Mouse (Mus musculus): ENCODE results near the gene Ccrl2. TPM values are rescaled to one million over a fixed set of nuclear protein-coding genes. Genes with fewer than 3 reads are reported as not detected.
A peak's percentile ranks its signal among the peaks of the same experiment; 100 is the strongest.

Gene Ccrl2
- total and polyA plus RNA-seq, 3 experiments: 0.19 to 0.75 TPM; not detected in 1

DNA sequence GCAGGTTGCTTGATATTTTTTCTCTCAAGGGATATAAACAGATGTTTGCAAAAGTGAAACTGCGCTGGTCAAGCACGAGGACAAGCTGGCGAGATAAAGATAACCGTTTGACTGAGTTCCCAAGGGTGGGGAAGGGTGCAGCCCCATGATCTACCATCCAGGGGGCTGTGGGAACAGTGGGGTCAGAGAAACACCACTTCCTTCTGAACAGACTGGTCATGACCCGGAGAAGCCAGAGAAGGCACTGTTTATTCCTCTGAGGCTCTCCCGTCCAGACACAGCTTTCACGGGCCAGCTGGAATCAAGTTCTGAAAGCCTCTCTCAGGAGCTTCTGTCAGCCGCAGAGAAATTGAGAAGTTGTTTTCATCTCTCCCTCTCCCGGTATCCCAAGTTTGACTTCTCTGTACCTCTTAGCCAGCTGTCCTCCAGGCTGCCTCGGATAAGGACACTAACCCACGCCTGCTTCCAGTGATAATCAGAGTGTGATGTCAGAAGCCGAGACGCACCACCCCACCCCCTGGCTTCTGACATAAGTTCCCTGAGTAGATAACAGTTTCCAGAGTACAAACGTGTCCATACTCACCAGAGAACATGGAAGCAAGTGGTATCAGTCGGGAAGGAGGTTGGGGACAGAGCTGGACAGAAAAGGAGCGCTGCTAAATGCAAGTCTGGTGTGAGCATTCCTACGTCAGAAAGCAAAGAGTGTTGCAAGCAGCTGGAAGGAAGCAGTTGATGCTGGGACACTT lies at the start of gene Ccrl2 (continued):
- 0 out of 2 replicates have a peak, but pooled peaks have one; percentile 49 for TF ChIP-seq TBP (IDR thresholded peaks at IDR 0.05; ENCODE audit: low read depth, low read length)
- TF ChIP-seq USF1 (IDR thresholded peaks at IDR 0.05; ENCODE audit: low read depth, low read length): no peak
- TF ChIP-seq GABPA (IDR thresholded peaks at IDR 0.05; ENCODE audit: low read depth, low read length): no peak

DNA sequence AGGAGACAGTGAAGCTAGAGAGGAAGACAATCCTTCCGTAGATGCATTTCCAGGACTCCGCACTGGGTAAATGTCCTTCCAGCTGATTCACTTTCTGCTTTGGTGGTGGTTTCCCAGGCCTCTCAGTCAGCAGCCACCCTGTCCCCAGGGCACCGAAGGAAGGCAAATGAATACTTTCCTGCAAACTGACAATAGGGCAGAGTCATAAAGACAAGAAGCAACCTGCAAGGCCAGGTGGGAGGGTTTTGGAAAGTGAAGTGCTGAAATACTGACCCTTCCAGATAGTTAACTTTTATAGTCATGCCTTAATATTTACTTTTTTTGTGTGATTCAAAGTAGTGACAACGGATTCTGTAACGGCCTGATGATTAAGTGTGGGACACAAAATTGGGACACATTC lies 46.6 kb upstream of the Ccrl2 start:
- H3K27ac ChIP-seq (ENCODE audit: control insufficient read depth, low read depth, low read length): no peak overlapping the region
- TF ChIP-seq CHD2 (IDR thresholded peaks at IDR 0.05; ENCODE audit: low read length) (no peak), POLR2A (IDR thresholded peaks at IDR 0.05; ENCODE audit: control insufficient read depth in 1 of 2, insufficient read depth in 1 of 2, low read depth in 1 of 2, low read length in 2 of 2, poor library complexity in 1 of 2) (no peak), GABPA (IDR thresholded peaks at IDR 0.05; ENCODE audit: low read depth, low read length) (no peak), SIN3A (IDR thresholded peaks at IDR 0.05; ENCODE audit: low read length) (no peak), TAL1 (IDR thresholded peaks at IDR 0.05; ENCODE audit: low read length) (no peak), CHD1 (IDR thresholded peaks at IDR 0.05; ENCODE audit: low read depth, low read length) (no peak), POLR2AphosphoS2 (IDR thresholded peaks at IDR 0.05; ENCODE audit: low read length) (no peak), MEF2A (IDR thresholded peaks at IDR 0.05; ENCODE audit: extremely low read depth, insufficient replicate concordance, low read depth, low read length, poor library complexity, severe bottlenecking) (no peak), TCF12 (IDR thresholded peaks at IDR 0.05; ENCODE audit: low read depth, low read length) (no peak), GATA1 (IDR thresholded peaks at IDR 0.05; ENCODE audit: low read depth, low read length) (no peak), RCOR1 (IDR thresholded peaks at IDR 0.05; ENCODE audit: low read depth, low read length) (no peak), MAX (IDR thresholded peaks at IDR 0.05; ENCODE audit: low read length) (no peak), MYB (IDR thresholded peaks at IDR 0.05; ENCODE audit: low read depth, low read length) (no peak)

DNA sequence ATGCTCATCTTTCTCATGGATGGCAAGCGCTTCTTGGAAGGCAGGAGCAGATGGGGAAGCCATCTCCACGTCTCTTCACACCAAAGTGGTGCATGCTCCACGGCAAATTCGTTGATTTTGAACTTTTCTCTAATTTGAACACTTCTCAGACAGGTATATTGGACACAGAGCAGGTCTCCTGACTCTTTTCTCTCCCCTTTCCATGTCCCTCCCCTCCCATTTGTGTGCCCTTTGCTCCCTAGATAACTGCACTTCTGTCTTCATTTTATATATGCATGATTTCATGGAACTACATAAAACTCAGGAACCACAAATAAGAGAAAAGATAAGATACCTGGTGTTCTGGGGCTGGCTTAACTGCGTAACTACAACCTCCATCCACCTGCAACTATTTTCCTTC lies 46.0 kb upstream of the Ccrl2 start:
- H3K36me3 ChIP-seq (ENCODE audit: control insufficient read depth in 1 of 2, insufficient read depth in 2 of 2, low read length in 2 of 2): no peaks in the 10 kb centered on the region
- H3K9me3 ChIP-seq (replicated peaks; ENCODE audit: insufficient read depth, low read length): no peaks in the 10 kb centered on the region
- no peak overlapping the region for H3K9ac ChIP-seq (ENCODE audit: control insufficient read depth, low read depth, low read length, poor library complexity, severe bottlenecking)
- TF ChIP-seq KAT2A (conservative IDR thresholded peaks at IDR 0.05; ENCODE audit: low read depth, low read length): no peak
- no peak for TF ChIP-seq MEF2A (IDR thresholded peaks at IDR 0.05; ENCODE audit: extremely low read depth, insufficient replicate concordance, low read depth, low read length, poor library complexity, severe bottlenecking)
- no peak for TF ChIP-seq E2F4 (IDR thresholded peaks at IDR 0.05; ENCODE audit: borderline replicate concordance, low read depth, low read length)
- TF ChIP-seq JUND (IDR thresholded peaks at IDR 0.05; ENCODE audit: low read depth, low read length): no peak
- TF ChIP-seq SIN3A (IDR thresholded peaks at IDR 0.05; ENCODE audit: low read length): no peak
- TF ChIP-seq MAZ (IDR thresholded peaks at IDR 0.05; ENCODE audit: low read depth, low read length): no peak
- TF ChIP-seq ETS1 (IDR thresholded peaks at IDR 0.05; ENCODE audit: low read depth, low read length): no peak
- TF ChIP-seq CHD2 (IDR thresholded peaks at IDR 0.05; ENCODE audit: low read length): no peak
- TF ChIP-seq RCOR1 (IDR thresholded peaks at IDR 0.05; ENCODE audit: low read depth, low read length): no peak
- TF ChIP-seq UBTF (IDR thresholded peaks at IDR 0.05; ENCODE audit: borderline replicate concordance, insufficient read depth, low read depth, low read length): no peak
- H3K79me2 ChIP-seq (ENCODE audit: control insufficient read depth, insufficient read depth, low read length, poor library complexity): no peaks in the 10 kb centered on the region
- H3K4me1 ChIP-seq (ENCODE audit: control insufficient read depth in 1 of 2, insufficient read depth in 2 of 2, low read length in 2 of 2): no peaks in the 10 kb centered on the region
- H3K27ac ChIP-seq (ENCODE audit: control insufficient read depth, low read depth, low read length): no peak overlapping the region
- H3K27me3 ChIP-seq (ENCODE audit: control insufficient read depth in 1 of 2, insufficient read depth in 2 of 2, low read length in 2 of 2): no peaks in the 10 kb centered on the region; a peak in 2 of 4 replicates
- no peak for DNase-seq (ENCODE audit: low read depth, low spot score)
- no peak overlapping the region for H3K4me3 ChIP-seq (ENCODE audit: control insufficient read depth in 1 of 2, insufficient read depth in 1 of 2, low read depth in 2 of 2, low read length in 2 of 2)

More for the DNA sequence above, 46.6 kb upstream of the Ccrl2 start:
- Histone ChIP-seq H3K27me3 (ENCODE audit: control insufficient read depth in 1 of 2, insufficient read depth in 2 of 2, low read length in 2 of 2) (no peaks in the 10 kb centered on the region; a peak in 2 of 4 replicates), H3K79me2 (ENCODE audit: control insufficient read depth, insufficient read depth, low read length, poor library complexity) (no peaks in the 10 kb centered on the region), H3K4me1 (ENCODE audit: control insufficient read depth in 1 of 2, insufficient read depth in 2 of 2, low read length in 2 of 2) (no peaks in the 10 kb centered on the region), H3K9ac (ENCODE audit: control insufficient read depth, low read depth, low read length, poor library complexity, severe bottlenecking) (no peak overlapping the region), H3K36me3 (ENCODE audit: control insufficient read depth in 1 of 2, insufficient read depth in 2 of 2, low read length in 2 of 2) (no peaks in the 10 kb centered on the region), H3K9me3 (replicated peaks; ENCODE audit: insufficient read depth, low read length) (no peaks in the 10 kb centered on the region), H3K4me3 (ENCODE audit: control insufficient read depth in 1 of 2, insufficient read depth in 1 of 2, low read depth in 2 of 2, low read length in 2 of 2) (no peak overlapping the region)
- no peak for DNase-seq (ENCODE audit: low read depth, low spot score)

Data from MEL (cell line).